Mouse (Mus musculus) left cerebral cortex, postnatal 14 days (tissue): Measurements from ENCODE around the gene Pla2g2f. TPM values are rescaled to one million over a fixed set of nuclear protein-coding genes. Genes with fewer than 3 reads are reported as not detected.

Experiments used
- DNase-seq, 2 experiments: peaks; one replicate each; pipeline ENCODE4 v3.0.0; 2021 to 2022; ENCODE audit warnings: low spot score in 2 of 2, mixed read lengths in 1 of 2
- intact Hi-C: fragments of 180-260 bp; cut with DNase I; formaldehyde crosslinking; loops from one replicate; pipeline ENCODE4 v1.15.1; 2025
- long read RNA-seq, 2 experiments: library from polyadenylated mRNA; stranded (forward); transcript quantifications; one replicate each; pipeline ENCODE4 v2.0.0; 2021
- total RNA-seq, 2 experiments: library from RNA; stranded (reverse); gene quantifications; 2 replicates each; pipeline ENCODE4 v1.2.3; 2021

Gene Pla2g2f
- under 1 TPM; 0.21 to 0.29 TPM for total RNA-seq
- long read RNA-seq, experiment 1, result 0 reads
- long read RNA-seq, experiment 2, result 0 reads

DNA sequence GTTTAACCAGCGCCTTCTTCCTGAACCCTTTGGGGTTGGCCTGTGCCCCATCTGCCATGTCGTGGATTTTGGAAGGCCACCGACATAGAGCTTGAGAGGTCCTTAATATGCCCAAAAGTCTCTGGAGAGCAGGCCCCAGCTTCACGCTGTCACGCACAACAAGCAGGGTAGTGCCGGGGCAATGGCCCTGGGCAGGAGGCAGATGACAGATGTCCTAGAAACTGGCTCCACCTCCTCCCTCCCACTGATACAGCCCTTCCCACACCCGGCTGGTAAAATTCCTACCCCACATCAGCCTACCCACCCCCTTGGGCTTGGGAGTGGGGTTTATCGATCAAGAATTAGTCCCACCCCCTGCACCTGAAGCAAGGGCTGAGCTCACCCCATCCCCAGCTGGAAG is at the start of gene Pla2g2f:
TSS of gene Pla2g2f (minus strand) at position 211 of the 400 bp plus-strand sequence.
- intact Hi-C loops, result no loop called here
- no peak for DNase-seq

DNA sequence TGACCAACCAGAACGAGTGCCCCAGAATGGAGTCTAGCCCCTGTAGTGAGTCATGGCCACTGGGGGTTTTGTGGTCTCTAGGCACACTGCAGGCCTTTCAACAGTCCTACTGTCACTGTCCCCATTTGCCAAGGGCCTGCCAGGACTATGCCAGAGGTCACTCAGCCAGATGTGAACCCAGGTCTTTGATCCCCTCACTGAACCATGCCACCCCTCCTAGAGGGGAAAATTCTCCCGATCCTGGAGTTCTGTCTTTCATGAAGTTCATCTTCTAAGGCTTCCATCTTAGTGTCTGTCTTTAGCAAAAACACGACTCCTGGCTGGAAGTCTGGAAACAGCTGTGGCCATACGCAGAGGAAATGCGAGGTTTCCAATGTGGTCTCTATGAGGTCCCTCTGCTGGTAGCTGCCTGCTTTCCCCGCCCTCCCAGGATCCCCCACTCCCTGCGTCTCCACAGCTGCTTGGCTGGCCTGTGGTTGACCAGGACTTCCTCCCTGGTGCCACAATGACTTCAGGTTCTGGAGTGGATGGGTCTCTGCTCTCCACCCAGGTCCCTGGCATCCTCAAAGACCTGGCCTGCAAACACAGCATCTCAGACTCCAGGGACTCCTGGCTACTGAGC is 49.6 kb upstream of the Pla2g2f start:
- intact Hi-C loops, result no loop called here
- no peak for DNase-seq

DNA sequence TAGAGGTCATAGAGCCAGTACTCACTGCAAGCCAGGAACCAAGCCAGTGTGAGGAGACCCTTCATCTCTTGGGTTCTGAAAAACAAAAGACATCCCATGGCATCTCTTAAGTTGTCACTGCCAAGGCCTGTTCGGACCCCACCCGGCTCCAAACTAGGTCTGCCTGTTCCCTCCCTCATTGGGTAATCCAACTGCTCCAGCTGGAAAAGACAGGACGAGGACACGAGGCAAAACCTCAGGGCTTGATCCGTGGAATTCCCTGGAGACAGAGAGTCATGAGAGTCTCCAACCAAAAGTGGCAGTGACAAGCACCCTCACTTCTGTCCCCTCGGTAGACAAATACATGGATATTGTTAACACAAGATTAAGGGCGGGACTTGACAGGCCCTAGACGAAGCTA is 48.7 kb upstream of the Pla2g2f start:
- intact Hi-C loops, result no loop called here
- no peak for DNase-seq

DNA sequence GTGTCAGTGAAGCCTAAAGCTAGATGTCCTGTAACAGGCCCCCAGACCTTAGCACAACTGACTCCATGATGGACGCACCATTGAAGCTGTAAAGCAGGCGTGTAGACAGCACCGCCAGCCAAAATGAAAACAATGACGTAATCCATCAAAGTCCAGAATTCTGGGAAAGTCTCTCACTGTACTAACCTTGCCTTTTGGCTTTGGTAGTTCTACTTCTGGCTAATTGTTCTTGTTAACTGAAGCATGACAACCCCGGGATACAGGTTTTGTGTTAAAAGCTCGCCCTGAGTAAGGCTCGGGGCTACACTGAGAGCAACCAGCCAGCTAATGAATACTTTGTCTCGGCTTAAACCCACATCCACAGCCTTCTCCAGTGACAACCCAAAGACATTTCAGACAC is 47.8 kb upstream of the Pla2g2f start:
- no peak for DNase-seq
- intact Hi-C loops, result no loop called here

DNA sequence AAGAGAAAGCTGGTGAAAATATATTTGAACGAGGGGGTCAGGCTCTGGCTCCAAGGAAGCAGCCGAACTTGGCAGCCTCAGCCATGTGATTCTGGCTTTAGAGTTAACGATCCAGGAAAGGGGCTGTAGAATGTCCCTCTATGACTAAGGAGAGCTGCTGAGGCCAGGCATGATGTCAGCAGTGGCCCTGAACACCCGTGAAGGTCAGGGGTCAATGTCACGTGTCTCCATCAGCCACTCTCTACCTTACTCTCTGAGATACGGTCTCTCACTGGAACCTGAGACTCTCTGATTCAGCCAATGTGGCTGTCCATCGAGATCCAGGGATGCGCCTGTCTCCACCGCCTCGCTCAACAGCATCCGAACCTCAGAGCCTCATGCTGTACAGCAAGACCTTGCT is 45.5 kb upstream of the Pla2g2f start:
- DNase-seq, result no peak
- intact Hi-C loops, result loop anchor here (5.0 kb wide), 1 partner anchor 34 kb away; no protein-coding TSS in a partner anchor

- DNase-seq, result peak; percentile 67 to 91
- intact Hi-C loops, result loop anchor here (5.0 kb wide), 1 partner anchor 36 kb away; no protein-coding TSS in a partner anchor
These were observed 44.2 kb upstream of the Pla2g2f start for GRCm38 (mm10) chr4:138801631-138802030.

- intact Hi-C loops, result loop anchor here (5.0 kb wide), 1 partner anchor 37 kb away; no protein-coding TSS in a partner anchor
- DNase-seq, result no peak
These were observed 42.8 kb upstream of the Pla2g2f start for GRCm38 (mm10) chr4:138800134-138800744.

DNA sequence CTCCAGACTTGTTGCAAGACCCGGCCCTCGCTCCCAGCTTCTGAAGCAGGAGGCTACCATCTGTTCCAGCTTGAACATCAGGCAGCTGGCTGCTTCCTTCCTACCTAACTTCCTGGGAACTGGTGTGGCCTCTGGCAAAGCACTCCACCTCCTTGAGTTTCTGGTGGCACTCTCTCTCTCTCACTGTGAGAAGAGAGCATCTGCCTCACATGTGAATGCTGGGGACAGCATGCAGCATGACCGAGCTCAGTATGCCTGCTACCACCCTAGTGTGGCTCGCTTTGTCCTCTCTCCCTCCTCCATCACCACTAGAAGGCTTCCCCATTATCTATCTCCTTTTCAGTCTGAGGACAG is 39.8 kb upstream of the Pla2g2f start:
- peak in 1 of 2 experiments; percentile 68 for DNase-seq
- intact Hi-C loops, result loop anchor here (5.0 kb wide), 1 partner anchor 50 kb away; no protein-coding TSS in a partner anchor

DNA sequence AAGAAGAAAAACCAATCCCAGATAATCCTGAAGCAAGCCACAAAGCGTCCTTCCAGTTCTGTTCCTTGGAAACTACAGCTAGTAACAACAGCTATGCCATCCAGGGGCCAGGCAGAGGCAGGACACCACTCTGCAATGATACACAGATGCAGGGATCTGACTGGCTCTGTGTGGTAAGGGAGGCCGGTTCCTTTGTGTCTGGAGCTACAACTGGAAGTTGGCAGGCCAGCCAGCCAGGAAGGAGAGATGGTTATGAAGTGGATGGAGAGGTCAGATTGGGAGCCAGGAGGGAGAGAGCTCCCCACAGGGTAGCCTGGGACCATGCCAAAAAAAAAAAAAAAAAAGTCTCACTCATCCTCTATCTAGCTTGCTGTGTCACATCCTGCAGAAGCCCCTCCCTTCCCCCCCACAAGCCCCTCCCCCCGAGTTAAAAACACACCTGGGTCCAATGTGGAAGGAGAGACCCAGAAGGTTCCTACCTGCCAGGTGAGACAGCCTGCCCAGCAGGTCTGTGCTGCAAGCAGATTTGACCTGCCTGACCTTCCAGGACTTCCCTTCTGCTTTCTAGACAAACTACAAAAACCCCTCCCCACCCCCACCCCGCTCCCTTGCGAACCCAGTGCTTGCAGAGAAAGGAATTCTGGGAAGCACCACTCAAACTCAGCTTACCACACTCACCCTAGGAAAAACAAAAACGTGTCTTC is 39.2 kb upstream of the Pla2g2f start:
- intact Hi-C loops, result loop anchor here (5.0 kb wide), 1 partner anchor 51 kb away; no protein-coding TSS in a partner anchor
- DNase-seq, result no peak

DNA sequence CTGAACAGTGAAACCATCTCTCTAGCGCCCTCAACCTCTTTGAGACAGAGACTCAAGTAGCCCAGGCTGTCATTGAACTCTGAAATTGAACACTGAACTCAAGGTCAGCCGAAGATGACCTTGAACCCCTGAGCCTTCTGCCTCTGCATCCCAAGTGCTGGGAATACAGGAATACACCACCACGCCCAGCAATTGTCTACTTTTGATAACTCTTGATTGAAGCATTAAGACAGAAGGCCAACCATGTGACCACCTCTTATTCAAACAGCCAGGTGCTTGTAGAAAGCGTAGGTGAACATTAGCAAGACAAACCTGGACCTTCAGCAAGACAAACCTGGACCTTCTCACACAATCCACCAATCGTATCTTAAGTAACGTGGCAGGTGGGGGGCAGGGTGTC is 36.9 kb upstream of the Pla2g2f start:
- DNase-seq, result no peak
- intact Hi-C loops, result loop anchor here (5.0 kb wide), 1 partner anchor 347 kb away; no protein-coding TSS in a partner anchor

- peak; percentile 83 to 85 for DNase-seq
- intact Hi-C loops, result loop anchor here (2.0 to 5.0 kb wide), 2 partner anchors 44 to 346 kb away; no protein-coding TSS in a partner anchor
These were observed 35.9 kb upstream of the Pla2g2f start for GRCm38 (mm10) chr4:138793276-138793675.

- intact Hi-C loops, result loop anchor here (2.0 to 5.0 kb wide), 2 partner anchors 44 to 345 kb away; no protein-coding TSS in a partner anchor
- no peak for DNase-seq
These were observed 35.2 kb upstream of the Pla2g2f start for GRCm38 (mm10) chr4:138792599-138792998.

- no peak for DNase-seq
- intact Hi-C loops, result loop anchor here (5.0 kb wide), 1 partner anchor 344 kb away; no protein-coding TSS in a partner anchor
These were observed 34.0 kb upstream of the Pla2g2f start for GRCm38 (mm10) chr4:138791452-138791851.

- intact Hi-C loops, result no loop called here
- DNase-seq, result no peak
These were observed 31.0 kb upstream of the Pla2g2f start for GRCm38 (mm10) chr4:138788381-138788780.

- peak in 1 of 2 experiments; percentile 44 for DNase-seq
- intact Hi-C loops, result no loop called here
These were observed 28.7 kb upstream of the Pla2g2f start for GRCm38 (mm10) chr4:138786141-138786540.

- no peak for DNase-seq
- intact Hi-C loops, result no loop called here
These were observed 28.3 kb upstream of the Pla2g2f start for GRCm38 (mm10) chr4:138785721-138786120.

- intact Hi-C loops, result no loop called here
- peak; percentile 54 to 63 for DNase-seq
These were observed 24.7 kb upstream of the Pla2g2f start for GRCm38 (mm10) chr4:138782098-138782497.

DNA sequence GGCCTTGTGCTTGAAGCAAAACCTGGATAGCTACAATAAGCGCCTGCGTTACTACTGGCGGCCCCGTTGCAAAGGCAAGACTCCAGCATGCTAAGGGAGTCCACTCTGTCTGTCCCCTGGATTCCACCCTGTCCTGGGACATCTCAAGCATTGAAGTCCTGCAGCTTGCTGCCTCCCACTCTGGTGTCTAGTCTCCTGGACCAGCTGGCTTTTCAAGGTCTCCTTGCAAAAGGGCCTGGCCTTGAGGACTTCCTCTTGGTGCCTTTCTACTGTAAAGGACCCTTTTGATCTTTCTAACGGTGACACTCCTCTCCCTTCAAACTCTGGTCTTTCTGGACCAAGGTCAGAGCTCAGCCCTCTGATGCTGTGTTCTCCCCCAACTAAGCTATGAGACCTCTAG is 22.9 kb upstream of the Pla2g2f start:
- intact Hi-C loops, result no loop called here
- no peak for DNase-seq

DNA sequence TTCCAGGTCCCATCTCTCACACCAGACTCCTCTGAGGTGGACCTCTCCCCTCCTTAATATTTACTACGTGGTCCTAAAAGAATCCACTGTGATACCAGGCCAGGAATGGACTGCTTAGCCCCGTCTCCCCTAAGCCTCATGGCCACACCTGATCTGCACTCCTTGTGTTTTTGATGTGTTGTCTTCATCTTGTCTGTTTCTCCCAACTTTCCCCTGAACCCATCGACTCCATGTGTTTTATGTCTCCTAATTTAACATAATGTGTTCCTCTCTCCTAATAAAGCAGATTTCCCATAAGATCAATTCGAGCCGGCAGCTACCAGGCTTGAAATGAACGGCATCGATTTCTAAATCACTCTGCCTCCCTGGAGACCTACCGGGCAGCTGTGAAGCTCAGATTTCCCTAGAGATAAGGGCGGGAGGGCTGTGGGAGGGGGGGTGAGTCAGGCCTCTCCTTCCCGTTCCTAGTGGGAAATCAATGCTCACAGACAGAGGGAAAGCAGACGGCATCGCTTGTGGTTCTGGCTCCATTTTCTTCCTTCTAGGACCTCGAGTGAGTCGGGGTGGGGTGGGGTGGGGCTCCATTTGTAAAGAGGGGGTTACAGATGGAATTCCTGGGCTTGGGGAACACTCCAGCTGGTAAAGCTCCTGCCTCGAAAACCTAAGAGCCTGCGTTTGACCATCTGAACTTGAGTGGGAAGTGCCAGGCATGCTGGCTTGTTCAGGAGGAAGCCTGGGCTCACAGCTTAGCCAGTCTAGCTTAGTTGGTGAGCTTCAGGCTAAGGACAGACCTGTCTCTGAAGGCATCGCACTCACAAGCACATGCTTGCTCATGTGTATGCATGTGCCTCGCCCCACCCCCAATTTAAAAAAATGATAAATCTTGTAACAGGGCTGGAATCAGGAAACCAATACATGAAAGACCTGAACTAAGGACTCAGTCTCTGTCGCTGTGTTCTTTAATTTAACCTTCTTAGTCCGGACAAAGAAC is 20.3 kb upstream of the Pla2g2f start:
- no peak for DNase-seq
- intact Hi-C loops, result no loop called here
